Mouse (Mus musculus): ENCODE measurements around the gene Lat2.

GRCm38 (mm10) chr5:134632841-134633240 lies 18.0 kb upstream of the Lat2 start:
- TF ChIP-seq POLR2A (IDR thresholded peaks at IDR 0.05; ENCODE audit: extremely low read depth, insufficient read depth, low read length): no peak
- TF ChIP-seq CTCF (IDR thresholded peaks at IDR 0.05; ENCODE audit: extremely low read depth, insufficient read depth, low read length): no peak
